Mouse (Mus musculus) C2C12 (cell line): ENCODE data around the gene Trim38.

Source experiments
- CTCF ChIP-seq: IDR thresholded peaks from one replicate; pipeline ENCODE4 v1.5.1; 2011; ENCODE audit not compliant: control insufficient read depth, insufficient read depth, insufficient read length
- USF1 ChIP-seq: IDR thresholded peaks from one replicate; pipeline ENCODE4 v1.6.1; 2011; ENCODE audit warnings: low read depth, mild to moderate bottlenecking, control low read depth, moderate library complexity

- TF ChIP-seq CTCF (no peak), USF1 (no peak)
Measured at GRCm38 (mm10) chr13:23725213-23725612, 44.5 kb upstream of the Trim38 start.
